Mouse (Mus musculus) hindbrain, postnatal 0 days (tissue): ENCODE results near the gene Mcemp1. TPM values are rescaled to one million over a fixed set of nuclear protein-coding genes. Genes with fewer than 3 reads are reported as not detected.

ENCODE experiments used
- ATAC-seq: fragments of 200-750 bp; cut with Nextera tagmentation; 2 replicates; pipeline ENCODE4 v1.8.0; 2017; ENCODE audit warnings: mild to moderate bottlenecking, moderate TSS enrichment, moderate library complexity
- DNase-seq: peaks from one replicate; pipeline ENCODE4 v3.0.0-alpha.2; 2015; ENCODE audit warnings: low spot score
- H3K27ac ChIP-seq: fragments of 300-500 bp; sonication (generic); 2 replicates; pipeline ENCODE4 v1.5.1; 2014; ENCODE audit warnings: mild to moderate bottlenecking
- H3K27me3 ChIP-seq: fragments of 300-500 bp; sonication (generic); 2 replicates; pipeline ENCODE4 v1.6.1; 2014; ENCODE audit warnings: low read length, mixed read lengths; ENCODE audit not compliant: insufficient read depth
- H3K36me3 ChIP-seq: fragments of 300-500 bp; sonication (generic); 2 replicates; pipeline ENCODE4 v1.6.1; 2014; ENCODE audit warnings: low read length, mixed read lengths; ENCODE audit not compliant: insufficient read depth
- H3K4me1 ChIP-seq: fragments of 300-500 bp; sonication (generic); 2 replicates; pipeline ENCODE4 v1.6.1; 2014; ENCODE audit warnings: antibody characterized with exemption, low read length, mixed read lengths; ENCODE audit not compliant: insufficient read depth
- H3K4me2 ChIP-seq: fragments of 300-500 bp; sonication (generic); 2 replicates; pipeline ENCODE4 v1.6.1; 2014; ENCODE audit warnings: low read depth, mild to moderate bottlenecking, low read length, moderate library complexity, mixed read lengths
- H3K4me3 ChIP-seq: fragments of 300-500 bp; sonication (generic); 2 replicates; pipeline ENCODE4 v1.5.1; 2014; ENCODE audit warnings: low read length
- H3K9ac ChIP-seq: fragments of 300-500 bp; sonication (generic); replicated peaks from 2 replicates; pipeline ENCODE4 v1.6.1; 2014; ENCODE audit warnings: mild to moderate bottlenecking, low read length, moderate library complexity, mixed read lengths
- H3K9me3 ChIP-seq: fragments of 300-500 bp; sonication (generic); 2 replicates; pipeline ENCODE4 v1.6.1; 2016; ENCODE audit warnings: low read length, mixed read lengths
- CTCF ChIP-seq: IDR thresholded peaks from 2 replicates; pipeline ENCODE4 v1.5.1; 2016; ENCODE audit warnings: antibody characterized with exemption, control low read depth, low read depth
- WGBS: fragments of 180-500 bp; shearing (Covaris S2); extraction: QIAGEN DNeasy Blood & Tissue Kit; methylation state at CpG from one replicate; pipeline ENCODE4 v1.1.7; 2014; 5-methylcytosine and 5-hydroxymethylcytosine counted together
- polyA plus RNA-seq: library from polyadenylated mRNA; unstranded; fragments of >200 nt; fragmentation: Nextera tagmentation; extraction: Ambion mirVana; gene quantifications from 2 replicates; pipeline ENCODE4 v1.2.1, GENCODE M21; 2015
- total RNA-seq: library from RNA; depleted of rRNA; stranded (reverse); fragments of >200 nt; gene quantifications from 2 replicates; pipeline ENCODE4 v1.2.3, GENCODE M21; 2014

The Mcemp1 gene
- total and polyA plus RNA-seq, 2 experiments from 2014 or later, result 0.09 TPM; not detected in 1

- 39% methylated on average over 1 of the region's 1 CpGs for WGBS
- ATAC-seq (no peak), DNase-seq (no peak)
- Histone ChIP-seq H3K36me3 (no peaks in the 10 kb centered on the region), H3K27ac (no peak overlapping the region), H3K4me1 (no peaks in the 10 kb centered on the region), H3K4me3 (no peak overlapping the region), H3K9ac (no peak overlapping the region), H3K27me3 (no peaks in the 10 kb centered on the region), H3K4me2 (no peak overlapping the region), H3K9me3 (no peaks in the 10 kb centered on the region)
- TF ChIP-seq CTCF, result no peak
These were observed 16.6 kb upstream of the Mcemp1 start for GRCm38 (mm10) chr8:3648990-3649389.

GRCm38 (mm10) chr8:3652845-3653244 lies 12.7 kb upstream of the Mcemp1 start:
- Histone ChIP-seq H3K36me3 (no peaks in the 10 kb centered on the region), H3K27ac (no peak overlapping the region), H3K4me1 (no peaks in the 10 kb centered on the region), H3K9me3 (no peaks in the 10 kb centered on the region), H3K9ac (no peak overlapping the region), H3K27me3 (no peaks in the 10 kb centered on the region), H3K4me3 (no peak overlapping the region), H3K4me2 (no peak overlapping the region)
- no peak for TF ChIP-seq CTCF
- no peak for DNase-seq
- WGBS, result 61% methylated on average over 3 of the region's 3 CpGs
- no peak for ATAC-seq

GRCm38 (mm10) chr8:3654726-3655508 lies 10.6 kb upstream of the Mcemp1 start:
- H3K27me3 ChIP-seq, result no peaks in the 10 kb centered on the region
- DNase-seq (no peak), ATAC-seq (peak; percentile 30; the same call in 1 of the 2 replicates)
- no peak overlapping the region for H3K9ac ChIP-seq
- WGBS, result 76% methylated on average over 11 of the region's 11 CpGs
- H3K4me2 ChIP-seq, result no peak overlapping the region
- no peak overlapping the region for H3K4me3 ChIP-seq
- no peaks in the 10 kb centered on the region for H3K4me1 ChIP-seq
- H3K27ac ChIP-seq, result no peak overlapping the region
- H3K36me3 ChIP-seq, result no peaks in the 10 kb centered on the region
- no peak for TF ChIP-seq CTCF
- H3K9me3 ChIP-seq, result no peaks in the 10 kb centered on the region

GRCm38 (mm10) chr8:3655526-3655925 lies 10.0 kb upstream of the Mcemp1 start, which contains the start of gene Retn:
TSS of gene Retn (plus strand) at chr8:3655770.
- DNase-seq, result no peak
- Histone ChIP-seq H3K36me3 (no peaks in the 10 kb centered on the region), H3K27me3 (no peaks in the 10 kb centered on the region), H3K27ac (no peak within 1 kb of the TSS), H3K4me1 (no peaks in the 10 kb centered on the region), H3K4me3 (no peak within 1 kb of the TSS), H3K4me2 (no peak within 1 kb of the TSS), H3K9ac (no peak within 1 kb of the TSS), H3K9me3 (no peaks in the 10 kb centered on the region)
- no peak for TF ChIP-seq CTCF
- 83% methylated on average over 3 of the region's 3 CpGs for WGBS
- no peak for ATAC-seq

- Histone ChIP-seq H3K27ac (no peak overlapping the region), H3K4me2 (peak overlapping the region; percentile 31), H3K9me3 (no peaks in the 10 kb centered on the region), H3K9ac (no peak overlapping the region), H3K4me3 (no peak overlapping the region), H3K36me3 (no peaks in the 10 kb centered on the region), H3K4me1 (no peaks in the 10 kb centered on the region), H3K27me3 (no peaks in the 10 kb centered on the region)
- DNase-seq, result peak; percentile 37
- WGBS, result 21% methylated on average over 7 of the region's 7 CpGs
- ATAC-seq, result peak; percentile 69
- no peak for TF ChIP-seq CTCF
These were observed 8.7 kb upstream of the Mcemp1 start for GRCm38 (mm10) chr8:3656725-3657381.

- Histone ChIP-seq H3K9ac (no peak overlapping the region), H3K4me1 (no peaks in the 10 kb centered on the region), H3K9me3 (no peaks in the 10 kb centered on the region), H3K27me3 (no peaks in the 10 kb centered on the region), H3K4me3 (no peak overlapping the region), H3K27ac (no peak overlapping the region), H3K4me2 (no peak overlapping the region), H3K36me3 (no peaks in the 10 kb centered on the region)
- TF ChIP-seq CTCF, result no peak
- DNase-seq (no peak), ATAC-seq (no peak)
- WGBS, result 81% methylated on average over 8 of the region's 8 CpGs
These were observed 4.7 kb upstream of the Mcemp1 start for GRCm38 (mm10) chr8:3660889-3661288.

- TF ChIP-seq CTCF, result no peak
- Histone ChIP-seq H3K27me3 (no peaks in the 10 kb centered on the region), H3K4me2 (no peak overlapping the region), H3K9ac (no peak overlapping the region), H3K27ac (no peak overlapping the region), H3K4me1 (no peaks in the 10 kb centered on the region), H3K9me3 (no peaks in the 10 kb centered on the region), H3K36me3 (no peaks in the 10 kb centered on the region), H3K4me3 (no peak overlapping the region)
- no peak for DNase-seq
- no peak for ATAC-seq
- WGBS, result 74% methylated on average over 5 of the region's 5 CpGs
These were observed 1.1 kb upstream of the Mcemp1 start for GRCm38 (mm10) chr8:3664405-3664804.
